Mouse (Mus musculus) CH12.LX (cell line): ENCODE data around the gene Cluap1.

Experiments
- CHD1 ChIP-seq: IDR thresholded peaks from 2 replicates; pipeline ENCODE4 v1.6.1; 2012; ENCODE audit warnings: low read depth, low read length, improper control_type of control experiment, inconsistent platforms
- CTCF ChIP-seq, 2 experiments: IDR thresholded peaks in 1 of 2; conservative IDR thresholded peaks in 1 of 2; 2 replicates each; pipeline ENCODE4 v1.5.1; 2011 to 2012; ENCODE audit warnings: low read depth in 2 of 2, low read length in 2 of 2, improper control_type of control experiment in 1 of 2, inconsistent platforms in 1 of 2, mild to moderate bottlenecking in 1 of 2, moderate library complexity in 1 of 2
- MAFK ChIP-seq: IDR thresholded peaks from 2 replicates; pipeline ENCODE4 v1.6.1; 2011; ENCODE audit warnings: low read length, improper control_type of control experiment; ENCODE audit not compliant: insufficient replicate concordance
- MAZ ChIP-seq: IDR thresholded peaks from 2 replicates; pipeline ENCODE4 v1.6.1; 2012; ENCODE audit warnings: low read depth, mild to moderate bottlenecking, inconsistent platforms, low read length, improper control_type of control experiment, moderate library complexity
- POLR2A ChIP-seq: IDR thresholded peaks from 2 replicates; pipeline ENCODE4 v1.6.1; 2011; ENCODE audit warnings: low read depth, mild to moderate bottlenecking, improper control_type of control experiment, low read length
- RCOR1 ChIP-seq: conservative IDR thresholded peaks from 2 replicates; pipeline ENCODE4 v1.6.1; 2012; ENCODE audit warnings: low read depth, mild to moderate bottlenecking, inconsistent platforms, low read length, improper control_type of control experiment
- SIN3A ChIP-seq: IDR thresholded peaks from 2 replicates; pipeline ENCODE4 v1.6.1; 2012; ENCODE audit warnings: low read length, improper control_type of control experiment, inconsistent platforms
- USF1 ChIP-seq: IDR thresholded peaks from 2 replicates; pipeline ENCODE4 v1.6.1; 2014; ENCODE audit warnings: low read depth, mild to moderate bottlenecking, inconsistent platforms, low read length, improper control_type of control experiment
- ZKSCAN1 ChIP-seq: IDR thresholded peaks from 2 replicates; pipeline ENCODE4 v1.6.1; 2012; ENCODE audit warnings: low read depth, inconsistent platforms, low read length, improper control_type of control experiment, borderline replicate concordance

- TF ChIP-seq ZKSCAN1 (no peak), USF1 (no peak), MAZ (no peak), RCOR1 (no peak), CTCF (conservative IDR thresholded peaks at IDR 0.05 in 1 of 2, IDR thresholded peaks at IDR 0.05 in 1 of 2; ENCODE audit: low read depth in 2 of 2, low read length in 2 of 2) (no peak), MAFK (no peak), CHD1 (no peak), POLR2A (no peak), SIN3A (no peak)
Observed at GRCm38 (mm10) chr16:3976712-3977111, 68.1 kb downstream of the Cluap1 start.
